Mouse (Mus musculus): ENCODE data around the gene Larp6.

DNA sequence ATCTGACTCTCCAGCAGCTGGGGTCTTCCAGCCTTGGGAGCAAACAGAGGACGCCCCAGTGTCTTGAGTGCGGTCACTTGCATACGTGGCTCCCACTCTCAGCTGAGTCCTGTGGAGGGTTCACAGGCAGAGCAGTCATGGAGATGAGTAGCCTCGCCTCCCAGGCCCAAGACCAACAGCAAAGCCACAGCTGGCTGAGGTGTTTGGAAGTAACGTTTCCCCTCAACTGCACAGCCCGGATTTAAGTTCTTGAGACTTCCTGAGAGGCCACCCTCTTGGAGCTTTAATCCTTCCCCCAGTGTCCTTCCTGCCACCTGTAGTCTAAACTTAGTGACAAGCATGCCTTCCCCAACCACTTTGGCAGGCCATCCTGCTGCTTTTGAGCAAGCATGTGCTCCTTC is 56.9 kb downstream of the Larp6 start:
- TF ChIP-seq CTCF (IDR thresholded peaks at IDR 0.05; ENCODE audit: low read depth, low read length) (no peak), POLR2A (IDR thresholded peaks at IDR 0.05; ENCODE audit: insufficient read depth, low read length) (no peak), EP300 (IDR thresholded peaks at IDR 0.05; ENCODE audit: insufficient read depth, low read depth, low read length) (no peak)
